Mouse (Mus musculus) lung, postnatal 0 days (tissue): Measurements from ENCODE around the gene Fsd1l. TPM values are rescaled to one million over a fixed set of nuclear protein-coding genes. Genes with fewer than 3 reads are reported as not detected.

Experiments used
- ATAC-seq: fragments of 200-750 bp; cut with Nextera tagmentation; 2 replicates; pipeline ENCODE4 v1.8.0; 2017; ENCODE audit warnings: moderate library complexity
- DNase-seq: peaks from one replicate; pipeline ENCODE4 v3.0.0-alpha.2; 2016; ENCODE audit warnings: low spot score
- H3K27ac ChIP-seq: fragments of 300-500 bp; sonication (generic); 2 replicates; pipeline ENCODE4 v1.5.1; 2014; ENCODE audit warnings: antibody characterized with exemption, mild to moderate bottlenecking, low read length, mixed read lengths
- H3K27me3 ChIP-seq: fragments of 300-500 bp; sonication (generic); replicated peaks from 2 replicates; pipeline ENCODE4 v1.6.1; 2014; ENCODE audit warnings: low read length, mixed read lengths; ENCODE audit not compliant: insufficient read depth
- H3K36me3 ChIP-seq: fragments of 300-500 bp; sonication (generic); 2 replicates; pipeline ENCODE4 v1.6.1; 2014; ENCODE audit warnings: low read length, mixed read lengths; ENCODE audit not compliant: insufficient read depth
- H3K4me1 ChIP-seq: fragments of 300-500 bp; sonication (generic); 2 replicates; pipeline ENCODE4 v1.6.1; 2014; ENCODE audit warnings: antibody characterized with exemption, low read depth, low read length, mixed read lengths; ENCODE audit not compliant: insufficient read depth
- H3K4me2 ChIP-seq: fragments of 300-500 bp; sonication (generic); replicated peaks from 2 replicates; pipeline ENCODE4 v1.6.1; 2014; ENCODE audit warnings: low read depth, mild to moderate bottlenecking, low read length, moderate library complexity, mixed read lengths
- H3K4me3 ChIP-seq: fragments of 300-500 bp; sonication (generic); 2 replicates; pipeline ENCODE4 v1.5.1; 2014; ENCODE audit warnings: low read depth, low read length
- H3K9ac ChIP-seq: fragments of 300-500 bp; sonication (generic); replicated peaks from 2 replicates; pipeline ENCODE4 v1.6.1; 2014; ENCODE audit warnings: low read depth, mild to moderate bottlenecking
- H3K9me3 ChIP-seq: fragments of 300-500 bp; sonication (generic); 2 replicates; pipeline ENCODE4 v1.6.1; 2016; ENCODE audit warnings: low read length, mixed read lengths
- CTCF ChIP-seq: IDR thresholded peaks from 2 replicates; pipeline ENCODE4 v1.5.1; 2016; ENCODE audit warnings: antibody characterized with exemption, mild to moderate bottlenecking
- EP300 ChIP-seq: IDR thresholded peaks from 2 replicates; pipeline ENCODE4 v1.6.1; 2016; ENCODE audit warnings: antibody characterized with exemption, mild to moderate bottlenecking, control low read depth
- WGBS: fragments of 180-500 bp; shearing (Covaris S2); extraction: QIAGEN DNeasy Blood & Tissue Kit; methylation state at CpG from one replicate; pipeline ENCODE4 v1.1.7; 2014; 5-methylcytosine and 5-hydroxymethylcytosine counted together
- polyA plus RNA-seq: library from polyadenylated mRNA; unstranded; fragments of >200 nt; fragmentation: Nextera tagmentation; extraction: Ambion mirVana; gene quantifications from 2 replicates; pipeline ENCODE4 v1.2.1, GENCODE M21; 2015

Gene Fsd1l
- polyA plus RNA-seq, result 7.9 and 9.4 TPM in 2 replicates

DNA sequence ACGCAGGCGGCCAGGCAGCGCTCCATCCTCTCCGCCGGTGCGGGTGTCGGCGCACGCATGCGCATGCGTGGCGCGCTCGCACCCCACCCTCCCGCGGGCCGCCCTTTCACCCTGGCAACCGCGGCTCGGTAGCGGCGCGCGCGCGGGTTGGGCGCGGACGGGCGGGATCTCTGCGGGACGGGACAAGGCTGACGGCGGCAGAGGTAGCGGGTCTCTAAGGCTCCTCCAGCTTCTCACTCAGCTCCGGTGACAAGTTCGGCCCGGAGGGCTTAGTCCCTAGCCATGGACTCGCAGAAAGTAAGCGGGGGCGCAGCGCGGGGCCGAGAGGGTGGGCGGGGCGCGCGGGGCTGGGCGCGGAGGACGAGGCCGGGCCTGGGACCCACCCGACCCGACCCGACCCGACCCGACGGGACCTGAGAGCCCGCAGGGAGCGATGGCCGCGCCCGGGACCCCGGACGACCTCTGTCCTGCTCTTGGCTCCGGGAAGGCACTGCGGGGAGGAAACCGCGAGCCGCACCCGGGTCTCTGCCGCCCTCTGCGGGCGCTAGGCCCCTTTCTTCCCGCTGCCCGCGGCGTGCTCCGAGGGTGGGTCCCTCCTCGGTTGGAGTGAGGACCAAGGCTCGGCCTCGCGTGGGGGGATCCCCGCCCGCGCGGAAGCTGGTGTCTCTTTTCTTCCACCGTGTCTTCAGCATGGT, at the start of gene Fsd1l:
Gene Fsd1l, plus strand, starts transcription at position 156 of the 695 bp plus-strand sequence.
- H3K9me3 ChIP-seq, result no peaks in the 10 kb centered on the region
- peak; percentile 86 for ATAC-seq
- peak; percentile 77 for DNase-seq
- H3K4me2 ChIP-seq, result peak within 1 kb of the TSS; percentile 83
- H3K27me3 ChIP-seq, result no peaks in the 10 kb centered on the region
- peak within 1 kb of the TSS; percentile 77 for H3K4me3 ChIP-seq
- H3K4me1 ChIP-seq, result peaks cover 3% of the 10 kb centered on the region; the same call in 1 of the 2 replicates
- TF ChIP-seq CTCF (peak; percentile 56), EP300 (no peak)
- H3K9ac ChIP-seq, result peak within 1 kb of the TSS; percentile 58
- H3K36me3 ChIP-seq, result no peaks in the 10 kb centered on the region
- H3K27ac ChIP-seq, result peak within 1 kb of the TSS; percentile 49
- WGBS, result under 1% methylated on average over 52 of the region's 88 CpGs

GRCm38 (mm10) chr4:53587676-53588075, 43.6 kb upstream of the Fsd1l start:
- Histone ChIP-seq H3K9ac (no peak overlapping the region), H3K4me2 (no peak overlapping the region), H3K9me3 (no peaks in the 10 kb centered on the region), H3K36me3 (no peaks in the 10 kb centered on the region), H3K4me3 (no peak overlapping the region), H3K4me1 (no peaks in the 10 kb centered on the region), H3K27me3 (no peaks in the 10 kb centered on the region), H3K27ac (no peak overlapping the region)
- ATAC-seq (no peak), DNase-seq (no peak)
- TF ChIP-seq EP300, result no peak
- no peak for TF ChIP-seq CTCF

DNA sequence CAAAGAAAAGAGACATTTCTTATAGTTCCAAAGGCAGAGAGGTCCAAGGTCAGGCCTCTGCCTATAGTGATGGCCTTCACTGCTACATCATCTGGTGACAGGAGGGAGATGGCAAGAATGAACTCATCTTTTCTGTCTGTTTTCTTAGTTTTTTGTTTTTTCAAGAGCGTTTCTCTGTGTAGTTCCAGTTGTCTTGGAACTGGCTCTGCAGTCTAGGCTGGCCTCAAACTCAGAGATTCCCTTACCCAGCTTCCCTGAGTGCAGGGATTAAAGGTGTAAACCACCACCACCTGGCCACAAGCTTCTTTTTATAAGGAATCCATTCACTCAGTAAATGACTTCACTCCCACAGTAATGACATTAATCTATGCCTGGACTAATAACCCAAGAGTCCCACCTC, 42.3 kb upstream of the Fsd1l start:
- Histone ChIP-seq H3K27me3 (no peaks in the 10 kb centered on the region), H3K9me3 (no peaks in the 10 kb centered on the region), H3K36me3 (no peaks in the 10 kb centered on the region), H3K4me3 (no peak overlapping the region), H3K9ac (no peak overlapping the region), H3K4me2 (no peak overlapping the region), H3K27ac (no peak overlapping the region), H3K4me1 (no peaks in the 10 kb centered on the region)
- 83% methylated on average over 1 of the region's 1 CpGs for WGBS
- DNase-seq, result no peak
- no peak for TF ChIP-seq CTCF
- no peak for TF ChIP-seq EP300
- ATAC-seq, result no peak

DNA sequence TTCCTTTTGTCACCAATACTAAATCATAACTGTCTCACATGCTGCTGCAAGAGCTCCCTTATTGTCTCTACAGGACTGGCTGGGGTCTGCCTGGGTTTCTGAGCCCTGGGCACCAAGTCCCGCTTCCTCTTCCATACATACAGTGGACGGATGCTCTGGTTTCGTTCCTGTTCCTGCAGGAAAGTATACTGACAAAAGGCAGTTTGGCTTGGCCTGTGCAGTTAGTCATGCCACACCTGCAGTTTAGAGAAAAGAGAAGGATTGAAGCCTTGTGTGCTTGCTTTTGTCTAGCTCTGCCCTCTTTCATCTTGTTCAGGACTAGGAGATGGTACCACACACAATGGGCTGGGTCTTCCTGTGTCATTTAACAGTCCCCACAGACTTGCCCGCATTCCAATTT, 41.8 kb upstream of the Fsd1l start:
- H3K27ac ChIP-seq, result no peak overlapping the region
- no peaks in the 10 kb centered on the region for H3K9me3 ChIP-seq
- 75% methylated on average over 4 of the region's 4 CpGs for WGBS
- ATAC-seq (no peak), DNase-seq (no peak)
- no peak overlapping the region for H3K4me2 ChIP-seq
- no peaks in the 10 kb centered on the region for H3K36me3 ChIP-seq
- H3K4me1 ChIP-seq, result no peaks in the 10 kb centered on the region
- no peak overlapping the region for H3K9ac ChIP-seq
- H3K27me3 ChIP-seq, result no peaks in the 10 kb centered on the region
- no peak overlapping the region for H3K4me3 ChIP-seq
- TF ChIP-seq CTCF (no peak), EP300 (no peak)

DNA sequence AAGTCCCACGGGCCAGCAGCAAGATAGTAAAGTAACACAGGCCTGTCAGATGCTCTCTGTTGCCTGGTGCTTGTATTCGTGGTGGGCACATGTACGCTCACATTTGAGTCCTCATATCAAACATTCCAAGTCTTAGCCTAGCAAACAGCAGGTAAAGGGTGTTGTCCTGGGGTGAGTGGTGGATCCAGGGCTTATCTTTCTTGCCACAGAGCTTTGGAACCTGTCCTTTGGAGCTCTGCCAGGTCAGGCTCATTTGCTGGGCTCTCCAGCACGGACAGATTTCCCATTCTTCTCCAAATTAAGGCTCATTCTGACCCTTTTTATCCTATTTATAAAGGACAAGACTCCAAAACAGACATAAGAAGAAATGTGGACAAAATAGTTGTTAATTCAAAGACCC, 41.1 kb upstream of the Fsd1l start:
- Histone ChIP-seq H3K27me3 (no peaks in the 10 kb centered on the region), H3K4me1 (no peaks in the 10 kb centered on the region; the same call in 1 of the 2 replicates), H3K27ac (no peak overlapping the region), H3K36me3 (no peaks in the 10 kb centered on the region), H3K4me2 (no peak overlapping the region), H3K9ac (no peak overlapping the region), H3K9me3 (no peaks in the 10 kb centered on the region), H3K4me3 (no peak overlapping the region)
- WGBS, result 58% methylated on average over 4 of the region's 4 CpGs
- DNase-seq, result no peak
- no peak for ATAC-seq
- TF ChIP-seq EP300 (no peak), CTCF (no peak)

GRCm38 (mm10) chr4:53590691-53591447, 40.4 kb upstream of the Fsd1l start:
- Histone ChIP-seq H3K36me3 (no peaks in the 10 kb centered on the region), H3K27ac (no peak overlapping the region), H3K4me2 (no peak overlapping the region), H3K9ac (no peak overlapping the region), H3K27me3 (no peaks in the 10 kb centered on the region), H3K4me3 (no peak overlapping the region), H3K9me3 (no peaks in the 10 kb centered on the region), H3K4me1 (peaks cover 3% of the 10 kb centered on the region; the same call in 1 of the 2 replicates)
- DNase-seq, result no peak
- WGBS, result 70% methylated on average over 7 of the region's 7 CpGs
- no peak for ATAC-seq
- TF ChIP-seq CTCF, result no peak
- TF ChIP-seq EP300, result no peak
